Mouse (Mus musculus): ENCODE results near the gene Atp5c1. TPM values are rescaled to one million over a fixed set of nuclear protein-coding genes. Genes with fewer than 3 reads are reported as not detected.

The Atp5c1 gene
- 127 TPM for total RNA-seq (2023)

GRCm38 (mm10) chr2:10080310-10081010, at the start of gene Atp5c1, which contains the start of gene Kin:
Gene Atp5c1, minus strand, starts transcription at chr2:10080510.
Gene Kin, plus strand, starts transcription at chr2:10080593.

GRCm38 (mm10) chr2:10048461-10048860, 31.8 kb downstream of the Atp5c1 start, which contains the start of gene Taf3:
Gene Taf3, minus strand, starts transcription at chr2:10048596.

Other genes with a start within 250 kb of the Atp5c1 start
- gene 4930412O13Rik, start 199.3 kb downstream of the Atp5c1 start, total RNA-seq (2023), result not detected
- gene 9230102O04Rik, start 191.0 kb downstream of the Atp5c1 start, total RNA-seq (2023), result not detected
- 91.4 TPM for gene Gata3, start 190.5 kb downstream of the Atp5c1 start, total RNA-seq (2023)
- gene Taf3, start 31.9 kb downstream of the Atp5c1 start, total RNA-seq (2023), result 26.3 TPM
- 23.0 TPM for gene Kin, start 83 bp upstream of the Atp5c1 start, total RNA-seq (2023)
- gene Itih2, start 50.9 kb upstream of the Atp5c1 start, total RNA-seq (2023), result not detected
- gene Itih5, start 73.1 kb upstream of the Atp5c1 start, total RNA-seq (2023), result 3.3 TPM